Mouse (Mus musculus) embryonic facial prominence, embryonic 11.5 days (tissue): Measurements from ENCODE around the gene Hist1h4d. TPM values are rescaled to one million over a fixed set of nuclear protein-coding genes. Genes with fewer than 3 reads are reported as not detected.

Experiments used
- ATAC-seq: fragments of 200-750 bp; cut with Nextera tagmentation; replicated peaks from 2 replicates; pipeline ENCODE4 v1.8.0; 2017; ENCODE audit warnings: low read depth; ENCODE audit not compliant: insufficient number of reproducible peaks, low FRiP score, low TSS enrichment
- DNase-seq: peaks from one replicate; pipeline ENCODE4 v3.0.0-alpha.2; 2015; ENCODE audit warnings: low spot score
- H3K27ac ChIP-seq: fragments of 300-500 bp; sonication (generic); replicated peaks from 2 replicates; pipeline ENCODE4 v1.5.1; 2014; ENCODE audit warnings: mild to moderate bottlenecking, low read depth, low read length, control low read depth
- H3K27me3 ChIP-seq: fragments of 300-500 bp; sonication (generic); 2 replicates; pipeline ENCODE4 v1.6.1; 2014; ENCODE audit warnings: mild to moderate bottlenecking, low read length, moderate library complexity, mixed read lengths; ENCODE audit not compliant: control insufficient read depth, insufficient read depth
- H3K36me3 ChIP-seq: fragments of 300-500 bp; sonication (generic); replicated peaks from 2 replicates; pipeline ENCODE4 v1.6.1; 2014; ENCODE audit warnings: low read depth, mild to moderate bottlenecking, low read length, moderate library complexity, mixed read lengths; ENCODE audit not compliant: control insufficient read depth, insufficient read depth
- H3K4me1 ChIP-seq: fragments of 300-500 bp; sonication (generic); 2 replicates; pipeline ENCODE4 v1.6.1; 2014; ENCODE audit warnings: low read length, mixed read lengths; ENCODE audit not compliant: control insufficient read depth, insufficient read depth
- H3K4me2 ChIP-seq: fragments of 300-500 bp; sonication (generic); 2 replicates; pipeline ENCODE4 v1.6.1; 2014; ENCODE audit warnings: low read depth, mild to moderate bottlenecking, control low read depth, low read length, moderate library complexity
- H3K4me3 ChIP-seq: fragments of 300-500 bp; sonication (generic); 2 replicates; pipeline ENCODE4 v1.5.1; 2014; ENCODE audit warnings: low read depth, low read length, control low read depth
- H3K9ac ChIP-seq: fragments of 300-500 bp; sonication (generic); replicated peaks from 2 replicates; pipeline ENCODE4 v1.6.1; 2014; ENCODE audit warnings: mild to moderate bottlenecking, control low read depth, low read length
- H3K9me3 ChIP-seq: fragments of 300-500 bp; sonication (generic); replicated peaks from 2 replicates; pipeline ENCODE4 v1.6.1; 2016; ENCODE audit warnings: mild to moderate bottlenecking, low read length, inconsistent platforms, mixed read lengths; ENCODE audit not compliant: control insufficient read depth
- WGBS: fragments of 180-500 bp; shearing (Covaris S2); extraction: QIAGEN DNeasy Blood & Tissue Kit; methylation state at CpG from one replicate; pipeline ENCODE4 v1.1.7; 2014; 5-methylcytosine and 5-hydroxymethylcytosine counted together
- polyA plus RNA-seq: library from polyadenylated mRNA; unstranded; fragments of >200 nt; fragmentation: Nextera tagmentation; extraction: Ambion mirVana; gene quantifications from 2 replicates; pipeline ENCODE4 v1.2.1, GENCODE M21; 2014

Hist1h4d gene
- polyA plus RNA-seq, 1 experiment from 2014 or later, result 115 TPM

GRCm38 (mm10) chr13:23605052-23605451, 23.7 kb downstream of the Hist1h4d start:
- Histone ChIP-seq H3K27ac (no peak overlapping the region), H3K4me3 (no peak overlapping the region), H3K27me3 (no peaks in the 10 kb centered on the region), H3K36me3 (no peaks in the 10 kb centered on the region), H3K4me1 (no peaks in the 10 kb centered on the region), H3K9me3 (no peaks in the 10 kb centered on the region), H3K4me2 (no peak overlapping the region), H3K9ac (no peak overlapping the region)
- WGBS, result 90% methylated on average over 3 of the region's 3 CpGs
- DNase-seq (no peak), ATAC-seq (no peak)

DNA sequence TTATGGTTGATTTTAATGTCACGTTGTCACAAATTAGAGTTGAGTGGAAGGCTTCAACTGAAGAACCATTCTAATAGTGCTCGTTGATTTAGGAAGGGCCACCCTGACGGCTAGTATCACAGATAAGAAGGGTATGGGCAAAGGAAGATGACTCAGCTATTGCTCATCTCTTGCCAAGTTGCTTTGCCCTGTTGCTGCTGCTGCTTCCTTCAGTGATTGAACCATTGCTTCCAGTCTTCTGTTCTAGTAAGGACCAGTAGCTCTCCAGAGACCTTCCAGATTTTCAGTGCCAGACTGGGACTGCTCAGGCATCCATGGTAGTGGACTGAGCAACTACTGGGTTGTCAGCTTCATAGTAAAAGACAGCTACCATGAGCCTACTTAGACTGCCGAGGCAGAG, 27.8 kb downstream of the Hist1h4d start:
- Histone ChIP-seq H3K9me3 (no peaks in the 10 kb centered on the region), H3K9ac (no peak overlapping the region), H3K4me3 (no peak overlapping the region), H3K27me3 (no peaks in the 10 kb centered on the region), H3K27ac (no peak overlapping the region), H3K36me3 (no peaks in the 10 kb centered on the region), H3K4me1 (no peaks in the 10 kb centered on the region), H3K4me2 (no peak overlapping the region)
- 92% methylated on average over 4 of the region's 4 CpGs for WGBS
- ATAC-seq, result no peak
- no peak for DNase-seq

DNA sequence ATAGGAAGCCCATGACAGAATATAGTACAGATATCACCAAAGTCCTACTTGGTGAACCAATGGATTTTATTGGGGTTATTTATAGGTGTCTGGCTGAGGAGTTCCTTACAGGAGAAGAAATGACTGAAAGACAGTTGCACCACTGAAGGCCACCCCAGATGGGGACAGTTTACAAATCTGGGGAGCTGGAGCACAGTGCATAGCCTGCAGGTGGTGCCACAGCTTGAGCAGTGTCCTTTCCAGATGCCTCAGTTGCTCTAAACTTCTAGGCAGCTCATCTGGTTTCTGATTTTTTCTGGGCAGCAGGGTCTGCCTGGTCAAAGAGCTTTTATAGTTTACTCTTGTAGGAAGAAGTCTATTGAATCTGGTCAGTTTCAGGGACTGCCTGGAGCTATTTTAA, 28.4 kb downstream of the Hist1h4d start:
- H3K27ac ChIP-seq, result no peak overlapping the region
- no peaks in the 10 kb centered on the region for H3K9me3 ChIP-seq
- no peaks in the 10 kb centered on the region for H3K27me3 ChIP-seq
- H3K36me3 ChIP-seq, result no peaks in the 10 kb centered on the region
- H3K4me3 ChIP-seq, result no peak overlapping the region
- no peaks in the 10 kb centered on the region for H3K4me1 ChIP-seq
- H3K9ac ChIP-seq, result no peak overlapping the region
- DNase-seq (no peak), ATAC-seq (no peak)
- H3K4me2 ChIP-seq, result no peak overlapping the region

DNA sequence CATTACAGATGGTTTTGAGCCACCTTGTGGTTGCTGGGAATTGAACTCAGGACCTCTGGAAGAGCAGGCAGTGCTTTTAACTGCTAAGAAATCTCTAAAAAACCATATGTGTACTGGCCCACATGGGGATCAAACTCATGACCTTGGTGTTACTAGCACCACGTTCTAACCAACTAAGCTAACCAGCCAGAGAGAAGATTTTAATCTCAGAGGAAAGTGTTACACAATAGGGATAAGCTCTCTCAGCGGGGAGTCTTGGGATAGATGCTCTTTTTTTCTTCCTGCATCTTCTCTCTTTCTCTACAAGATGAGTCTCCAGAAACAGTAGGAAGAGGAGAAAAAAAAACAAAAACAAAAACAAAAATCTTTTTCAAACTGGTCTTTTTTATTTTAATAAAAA, 29.0 kb downstream of the Hist1h4d start:
- no peak for ATAC-seq
- 65% methylated on average over 2 of the region's 2 CpGs for WGBS

DNA sequence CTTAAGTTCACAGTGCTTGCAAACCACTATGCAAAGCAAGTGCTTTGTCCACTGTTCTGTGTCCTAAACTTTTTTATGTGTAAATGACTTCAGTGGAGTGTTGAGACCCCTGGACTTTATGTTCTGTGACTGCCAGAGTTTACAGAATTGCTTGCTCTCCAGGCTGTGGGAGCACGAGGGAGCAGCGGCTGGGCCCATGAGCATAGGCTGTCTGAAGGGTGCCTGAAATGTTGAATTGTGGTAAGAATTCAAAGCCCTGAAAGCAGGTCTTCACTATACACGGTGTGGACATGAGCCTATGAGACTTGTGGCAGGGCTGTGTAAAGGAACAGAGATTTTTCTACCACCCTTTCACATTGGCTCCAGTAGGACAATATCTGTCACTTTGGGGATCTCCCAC, 30.2 kb downstream of the Hist1h4d start:
- Histone ChIP-seq H3K27ac (no peak overlapping the region), H3K27me3 (no peaks in the 10 kb centered on the region), H3K9ac (no peak overlapping the region), H3K4me1 (no peaks in the 10 kb centered on the region), H3K4me3 (no peak overlapping the region), H3K4me2 (no peak overlapping the region), H3K36me3 (no peaks in the 10 kb centered on the region), H3K9me3 (no peaks in the 10 kb centered on the region)
- DNase-seq, result no peak
- ATAC-seq, result no peak
- WGBS, result 89% methylated on average over 3 of the region's 3 CpGs

More for the DNA sequence above, 29.0 kb downstream of the Hist1h4d start:
- no peak overlapping the region for H3K9ac ChIP-seq
- no peaks in the 10 kb centered on the region for H3K9me3 ChIP-seq
- no peak overlapping the region for H3K27ac ChIP-seq
- no peak overlapping the region for H3K4me2 ChIP-seq
- H3K27me3 ChIP-seq, result no peaks in the 10 kb centered on the region
- peak; percentile 1 for DNase-seq
- H3K4me3 ChIP-seq, result no peak overlapping the region
- no peaks in the 10 kb centered on the region for H3K36me3 ChIP-seq
- H3K4me1 ChIP-seq, result no peaks in the 10 kb centered on the region

GRCm38 (mm10) chr13:23620056-23620732, 38.8 kb downstream of the Hist1h4d start:
- Histone ChIP-seq H3K27me3 (no peaks in the 10 kb centered on the region), H3K9me3 (no peaks in the 10 kb centered on the region), H3K36me3 (no peaks in the 10 kb centered on the region), H3K4me1 (no peaks in the 10 kb centered on the region), H3K27ac (peak overlapping the region; percentile 90), H3K4me3 (peak overlapping the region; percentile 48), H3K4me2 (peak overlapping the region; percentile 62), H3K9ac (peak overlapping the region; percentile 77)
- ATAC-seq (no peak), DNase-seq (no peak)
- WGBS, result 60% methylated on average over 12 of the region's 12 CpGs

- peak; percentile 79 for ATAC-seq
- H3K9ac ChIP-seq, result peak within 1 kb of the TSS; percentile 77
- 1% methylated on average over 27 of the region's 27 CpGs for WGBS
- no peaks in the 10 kb centered on the region for H3K27me3 ChIP-seq
- H3K36me3 ChIP-seq, result no peaks in the 10 kb centered on the region
- H3K27ac ChIP-seq, result peak within 1 kb of the TSS; percentile 90
- H3K9me3 ChIP-seq, result no peaks in the 10 kb centered on the region
- H3K4me3 ChIP-seq, result peak within 1 kb of the TSS; percentile 48
- no peaks in the 10 kb centered on the region for H3K4me1 ChIP-seq
- peak within 1 kb of the TSS; percentile 62 for H3K4me2 ChIP-seq
- DNase-seq, result peak; percentile 92
These were observed 39.5 kb downstream of the Hist1h4d start, which contains the start of gene Hist1h2be for GRCm38 (mm10) chr13:23620733-23621531. TSS of gene Hist1h2be (minus strand) at chr13:23621124.

DNA sequence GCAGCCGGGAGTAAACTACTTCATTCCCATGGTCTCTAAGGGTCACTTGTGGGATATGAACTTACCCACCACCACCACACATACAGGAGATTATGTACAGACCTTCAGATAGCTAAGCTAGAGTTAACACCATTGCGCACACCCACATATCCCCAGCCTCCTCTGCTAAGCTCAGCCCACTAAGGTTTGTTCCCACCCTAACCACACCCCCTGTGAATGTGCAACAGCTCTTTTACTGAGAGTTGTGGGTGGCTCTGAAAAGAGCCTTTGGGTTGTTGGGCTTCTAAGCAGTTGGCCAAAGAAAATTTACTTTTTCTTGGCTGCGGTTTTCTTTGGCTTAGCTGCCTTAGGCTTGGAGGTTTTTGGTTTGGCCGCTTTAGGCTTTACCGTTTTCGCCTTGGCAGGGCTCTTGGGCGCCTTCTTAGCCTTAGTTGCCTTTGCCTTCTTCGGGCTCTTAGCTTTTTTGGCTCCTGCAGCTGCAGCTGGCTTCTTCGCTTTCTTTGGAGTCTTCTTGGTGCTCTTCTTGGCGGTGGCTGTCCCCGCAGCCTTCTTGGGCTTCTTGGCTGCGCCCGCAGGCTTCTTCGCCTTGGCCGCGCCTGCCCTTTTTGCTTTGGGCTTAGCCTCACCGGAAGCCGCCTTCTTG, 40.3 kb downstream of the Hist1h4d start:
- no peak for DNase-seq
- H3K4me3 ChIP-seq, result peak overlapping the region; percentile 48
- H3K4me2 ChIP-seq, result peak overlapping the region; percentile 62
- H3K27ac ChIP-seq, result peak overlapping the region; percentile 90
- H3K9ac ChIP-seq, result peak overlapping the region; percentile 77
- H3K9me3 ChIP-seq, result no peaks in the 10 kb centered on the region
- no peaks in the 10 kb centered on the region for H3K27me3 ChIP-seq
- no peaks in the 10 kb centered on the region for H3K4me1 ChIP-seq
- WGBS, result under 1% methylated on average over 18 of the region's 18 CpGs
- ATAC-seq, result peak; percentile 89
- H3K36me3 ChIP-seq, result no peaks in the 10 kb centered on the region
